Mouse (Mus musculus) kidney, embryonic 14.5 days (tissue): ENCODE results near the gene Dnajb1. TPM values are rescaled to one million over a fixed set of nuclear protein-coding genes. Genes with fewer than 3 reads are reported as not detected.

Experiments
- ATAC-seq: fragments of 200-750 bp; cut with Nextera tagmentation; 2 replicates; pipeline ENCODE4 v1.8.0; 2017; ENCODE audit warnings: moderate number of reproducible peaks, mild to moderate bottlenecking, moderate TSS enrichment, moderate library complexity; ENCODE audit not compliant: low FRiP score, low TSS enrichment
- H3K27ac ChIP-seq: fragments of 300-500 bp; sonication (generic); 2 replicates; pipeline ENCODE4 v1.5.1; 2014; ENCODE audit warnings: low read depth, mild to moderate bottlenecking, low read length, moderate library complexity, mixed read lengths
- H3K27me3 ChIP-seq: fragments of 300-500 bp; sonication (generic); 2 replicates; pipeline ENCODE4 v1.6.1; 2014; ENCODE audit warnings: mild to moderate bottlenecking, low read length; ENCODE audit not compliant: control insufficient read depth, insufficient read depth
- H3K36me3 ChIP-seq: fragments of 300-500 bp; sonication (generic); 2 replicates; pipeline ENCODE4 v1.6.1; 2014; ENCODE audit warnings: low read length, mixed read lengths; ENCODE audit not compliant: control insufficient read depth, insufficient read depth
- H3K4me1 ChIP-seq: fragments of 300-500 bp; sonication (generic); 2 replicates; pipeline ENCODE4 v1.6.1; 2014; ENCODE audit warnings: low read length, mixed read lengths; ENCODE audit not compliant: control insufficient read depth, insufficient read depth
- H3K4me2 ChIP-seq: fragments of 300-500 bp; sonication (generic); replicated peaks from 2 replicates; pipeline ENCODE4 v1.6.1; 2014; ENCODE audit warnings: low read depth, mild to moderate bottlenecking, low read length
- H3K4me3 ChIP-seq: fragments of 300-500 bp; sonication (generic); 2 replicates; pipeline ENCODE4 v1.5.1; 2014; ENCODE audit warnings: mild to moderate bottlenecking, low read length
- H3K9ac ChIP-seq: fragments of 300-500 bp; sonication (generic); 2 replicates; pipeline ENCODE4 v1.6.1; 2014; ENCODE audit warnings: low read depth, mild to moderate bottlenecking, low read length, moderate library complexity
- H3K9me3 ChIP-seq: fragments of 300-500 bp; sonication (generic); 2 replicates; pipeline ENCODE4 v1.6.1; 2016; ENCODE audit warnings: low read length; ENCODE audit not compliant: control insufficient read depth
- WGBS: fragments of 180-500 bp; shearing (Covaris S2); extraction: QIAGEN DNeasy Blood & Tissue Kit; methylation state at CpG from one replicate; pipeline ENCODE4 v1.1.7; 2014; 5-methylcytosine and 5-hydroxymethylcytosine counted together
- polyA plus RNA-seq: library from polyadenylated mRNA; unstranded; fragments of >200 nt; fragmentation: Nextera tagmentation; extraction: Ambion mirVana; gene quantifications from 2 replicates; pipeline ENCODE4 v1.2.1, GENCODE M21; 2014

Gene Dnajb1
- polyA plus RNA-seq, 1 experiment from 2014 or later, result 48.9 TPM

DNA sequence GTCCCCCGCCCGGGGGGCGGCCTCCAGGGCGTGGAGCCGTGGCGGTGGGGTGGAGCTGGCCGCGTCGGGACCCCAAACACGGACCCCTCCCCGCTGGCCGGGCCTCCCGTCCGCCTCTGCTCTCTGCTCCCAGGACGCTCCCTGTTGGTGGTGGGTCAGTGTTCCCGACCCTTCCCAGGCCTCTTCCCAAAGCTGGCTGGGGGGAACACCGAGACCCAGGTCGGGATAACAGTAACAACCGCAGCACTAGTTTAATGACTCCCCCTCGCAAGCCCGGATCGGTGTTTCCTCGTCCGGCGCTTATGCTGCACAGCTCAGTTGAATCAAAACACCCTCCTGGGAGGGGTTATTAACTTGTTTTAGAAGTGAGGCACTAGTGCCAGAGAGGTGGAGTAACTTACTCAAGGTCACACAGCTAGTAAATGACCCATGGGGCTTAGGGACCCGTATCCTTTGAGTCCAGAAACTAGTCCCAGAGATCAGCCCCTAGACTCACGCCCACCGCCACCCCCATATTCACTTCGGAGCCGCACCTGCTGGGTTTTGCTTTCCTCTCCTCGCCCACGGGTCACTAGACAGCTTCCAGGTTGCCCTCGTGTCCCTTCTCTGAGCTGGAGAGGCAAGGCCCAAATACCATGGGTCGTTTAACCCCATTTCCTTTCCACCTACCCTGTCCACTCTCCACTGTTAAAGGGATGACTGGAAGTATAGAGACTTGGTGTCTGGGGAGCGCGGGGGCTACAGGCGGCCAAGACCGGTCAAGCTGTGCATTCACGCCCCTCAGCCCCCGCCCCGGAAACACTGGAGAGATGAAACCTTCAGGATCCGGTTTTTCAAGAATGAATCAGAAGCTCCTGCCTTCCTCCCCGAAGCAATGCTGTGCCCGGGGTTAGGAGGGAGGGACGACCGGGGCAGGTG, 45.0 kb downstream of the Dnajb1 start:
- peaks cover 11% of the 10 kb centered on the region for H3K4me1 ChIP-seq
- H3K27ac ChIP-seq, result peak overlapping the region; percentile 76
- no peaks in the 10 kb centered on the region for H3K27me3 ChIP-seq
- peak overlapping the region; percentile 82 for H3K4me2 ChIP-seq
- WGBS, result under 1% methylated on average over 45 of the region's 46 CpGs
- peaks cover 10% of the 10 kb centered on the region; the same call in 1 of the 2 replicates for H3K36me3 ChIP-seq
- ATAC-seq, result peak; percentile 58
- H3K9ac ChIP-seq, result peak overlapping the region; percentile 86
- peaks cover 6% of the 10 kb centered on the region; the same call in 1 of the 2 replicates for H3K9me3 ChIP-seq
- H3K4me3 ChIP-seq, result peak overlapping the region; percentile 88

DNA sequence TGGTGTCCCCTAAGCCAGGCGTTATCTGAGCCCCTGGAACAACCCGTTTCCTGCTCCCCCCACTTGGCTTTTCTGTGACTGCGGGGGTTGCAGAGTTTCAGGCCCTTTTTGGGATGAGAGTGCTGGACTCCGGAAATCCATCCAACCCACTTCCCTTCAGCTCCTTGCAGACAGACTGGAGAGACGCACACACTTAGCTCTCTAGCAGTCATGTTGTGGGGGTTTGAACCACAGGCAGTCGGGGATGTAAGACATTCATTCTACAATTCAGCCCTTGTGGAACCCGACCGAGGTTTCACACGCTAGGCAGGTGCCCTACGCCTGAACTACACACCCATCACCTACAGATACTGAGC, 45.6 kb downstream of the Dnajb1 start:
- peaks cover 10% of the 10 kb centered on the region; the same call in 1 of the 2 replicates for H3K36me3 ChIP-seq
- H3K27me3 ChIP-seq, result no peaks in the 10 kb centered on the region
- H3K9me3 ChIP-seq, result peaks cover 6% of the 10 kb centered on the region; the same call in 1 of the 2 replicates
- H3K9ac ChIP-seq, result peak overlapping the region; percentile 86
- peak overlapping the region; percentile 88 for H3K4me3 ChIP-seq
- H3K4me2 ChIP-seq, result peak overlapping the region; percentile 82
- peak overlapping the region; percentile 76 for H3K27ac ChIP-seq
- peaks cover 11% of the 10 kb centered on the region for H3K4me1 ChIP-seq
- 37% methylated on average over 10 of the region's 10 CpGs for WGBS
- ATAC-seq, result no peak

DNA sequence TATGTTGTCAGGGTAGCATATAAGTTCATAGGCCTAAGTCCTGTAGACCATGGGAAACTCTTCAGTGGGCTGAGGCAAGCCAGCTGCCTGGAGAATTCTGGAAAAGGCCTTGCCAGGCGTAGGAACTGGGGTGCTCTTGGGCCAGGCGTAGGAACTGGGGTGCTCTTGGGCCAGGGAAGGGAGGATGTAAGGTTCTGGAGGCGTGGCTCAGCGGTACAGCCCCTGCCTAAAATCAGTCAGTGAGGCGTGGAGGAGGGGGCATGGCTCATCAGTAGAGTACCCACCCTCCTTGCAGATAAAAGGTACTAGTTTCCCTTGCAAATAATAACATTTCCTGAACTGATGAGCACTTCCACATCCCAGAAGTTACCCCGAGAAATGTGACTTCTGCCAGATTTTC, 46.7 kb downstream of the Dnajb1 start:
- no peak overlapping the region for H3K27ac ChIP-seq
- H3K27me3 ChIP-seq, result no peaks in the 10 kb centered on the region
- no peak overlapping the region for H3K9ac ChIP-seq
- H3K9me3 ChIP-seq, result peaks cover 6% of the 10 kb centered on the region; the same call in 1 of the 2 replicates
- WGBS, result 88% methylated on average over 6 of the region's 6 CpGs
- H3K4me1 ChIP-seq, result peaks cover 11% of the 10 kb centered on the region
- no peak overlapping the region for H3K4me2 ChIP-seq
- peaks cover 10% of the 10 kb centered on the region; the same call in 1 of the 2 replicates for H3K36me3 ChIP-seq
- H3K4me3 ChIP-seq, result no peak overlapping the region
- no peak for ATAC-seq

DNA sequence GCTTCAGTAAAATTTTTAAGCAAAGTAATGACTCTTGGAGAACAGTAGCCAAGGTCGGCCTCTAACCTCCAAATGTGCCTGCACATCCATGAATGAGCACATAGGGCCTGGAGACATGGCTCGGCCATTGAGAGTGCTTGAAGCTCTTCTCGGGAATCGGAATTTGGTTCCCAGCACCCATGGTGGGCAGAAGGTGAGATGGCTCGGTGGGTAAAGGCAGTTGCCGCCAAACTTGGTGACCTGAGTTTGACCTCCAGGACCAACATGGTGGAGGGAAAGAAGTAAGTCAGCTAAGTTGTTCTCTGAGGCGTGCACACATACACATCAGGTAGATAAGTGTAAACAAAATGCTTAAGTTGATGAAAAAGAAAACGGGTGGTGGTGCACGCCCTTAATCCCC, 48.0 kb downstream of the Dnajb1 start:
- no peak overlapping the region for H3K4me2 ChIP-seq
- H3K36me3 ChIP-seq, result peaks cover 10% of the 10 kb centered on the region; the same call in 1 of the 2 replicates
- H3K9ac ChIP-seq, result no peak overlapping the region
- no peak overlapping the region for H3K4me3 ChIP-seq
- no peak overlapping the region for H3K27ac ChIP-seq
- H3K9me3 ChIP-seq, result peaks cover 3% of the 10 kb centered on the region; the same call in 1 of the 2 replicates
- 95% methylated on average over 9 of the region's 9 CpGs for WGBS
- peaks cover 24% of the 10 kb centered on the region for H3K4me1 ChIP-seq
- no peaks in the 10 kb centered on the region for H3K27me3 ChIP-seq
- ATAC-seq, result no peak

GRCm38 (mm10) chr8:83656484-83657246, 48.7 kb downstream of the Dnajb1 start:
- no peak overlapping the region for H3K4me3 ChIP-seq
- no peak overlapping the region for H3K4me2 ChIP-seq
- 73% methylated on average over 13 of the region's 13 CpGs for WGBS
- no peak overlapping the region for H3K27ac ChIP-seq
- H3K36me3 ChIP-seq, result peaks cover 10% of the 10 kb centered on the region; the same call in 1 of the 2 replicates
- H3K9ac ChIP-seq, result no peak overlapping the region
- no peaks in the 10 kb centered on the region for H3K27me3 ChIP-seq
- H3K4me1 ChIP-seq, result peaks cover 30% of the 10 kb centered on the region
- no peak for ATAC-seq
- no peaks in the 10 kb centered on the region for H3K9me3 ChIP-seq

DNA sequence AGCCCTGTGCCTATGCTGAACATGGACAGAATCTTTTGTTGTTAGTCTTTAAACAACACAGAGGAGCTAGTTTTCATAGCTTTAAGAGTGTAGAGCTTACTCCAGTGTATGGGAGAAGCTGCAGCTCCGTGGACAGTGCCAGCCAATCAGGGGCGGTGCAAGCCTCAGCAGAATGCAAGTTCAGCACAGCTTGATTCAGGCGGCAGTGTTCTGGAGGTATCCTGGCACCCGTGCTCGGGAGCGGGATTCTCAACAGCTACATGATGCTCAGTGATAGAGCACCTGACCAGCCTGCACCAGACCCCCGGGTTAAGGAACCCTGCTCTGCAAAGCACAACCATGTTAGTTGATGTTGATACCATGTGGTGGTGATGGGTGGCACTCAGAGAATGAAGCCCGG, 52.6 kb downstream of the Dnajb1 start:
- Histone ChIP-seq H3K36me3 (peaks cover 22% of the 10 kb centered on the region; the same call in 1 of the 2 replicates), H3K4me1 (peaks cover 46% of the 10 kb centered on the region), H3K9me3 (no peaks in the 10 kb centered on the region), H3K27me3 (no peaks in the 10 kb centered on the region), H3K9ac (no peak overlapping the region), H3K27ac (peak overlapping the region; percentile 77), H3K4me2 (peak overlapping the region; percentile 36), H3K4me3 (no peak overlapping the region; the same call in 1 of the 2 replicates)
- 0 out of 2 replicates have a peak, but pooled peaks have one; percentile 0 for ATAC-seq
- 7% methylated on average over 8 of the region's 8 CpGs for WGBS

DNA sequence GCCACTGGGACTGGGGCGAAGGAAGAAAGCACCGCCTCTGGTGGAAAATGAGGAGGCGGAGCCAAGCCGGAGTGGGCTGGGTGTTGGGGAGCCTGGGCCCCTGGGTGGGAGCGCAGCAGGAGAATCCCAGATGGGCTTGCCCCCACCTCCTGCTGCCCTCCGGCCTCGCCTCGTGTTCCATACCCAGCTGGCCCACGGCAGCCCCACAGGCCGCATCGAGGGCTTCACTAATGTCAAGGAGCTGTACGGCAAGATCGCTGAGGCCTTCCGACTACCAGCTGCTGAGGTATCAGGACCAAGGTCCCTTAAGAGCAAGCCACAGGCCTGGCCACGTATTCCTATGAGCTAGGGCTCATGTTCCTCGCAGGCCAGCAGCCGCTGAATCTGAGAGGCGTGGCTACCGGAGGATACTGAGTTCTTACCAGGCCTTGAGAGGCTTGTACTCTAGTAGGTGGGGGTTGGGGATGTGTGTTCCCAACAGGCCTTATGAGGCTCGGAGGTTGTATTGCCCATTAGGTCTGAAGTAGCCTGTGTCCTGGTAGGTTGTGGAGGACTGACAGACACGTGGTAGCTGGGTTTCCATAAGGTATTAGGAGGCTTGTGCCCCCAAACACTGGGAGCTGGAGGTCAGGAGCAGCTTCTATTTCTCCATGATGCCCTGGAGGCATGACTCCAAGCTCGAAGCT, 53.1 kb downstream of the Dnajb1 start:
- H3K4me1 ChIP-seq, result peaks cover 51% of the 10 kb centered on the region
- ATAC-seq, result peak; percentile 13; the same call in 1 of the 2 replicates
- H3K9me3 ChIP-seq, result no peaks in the 10 kb centered on the region
- H3K4me2 ChIP-seq, result peak overlapping the region; percentile 36
- peak overlapping the region; percentile 12; the same call in 1 of the 2 replicates for H3K4me3 ChIP-seq
- 9% methylated on average over 22 of the region's 22 CpGs for WGBS
- no peaks in the 10 kb centered on the region for H3K27me3 ChIP-seq
- H3K36me3 ChIP-seq, result peaks cover 22% of the 10 kb centered on the region; the same call in 1 of the 2 replicates
- peak overlapping the region; percentile 40; the same call in 1 of the 2 replicates for H3K9ac ChIP-seq
- H3K27ac ChIP-seq, result peak overlapping the region; percentile 77
